Mouse (Mus musculus) bone marrow, adult 2 months (tissue): ENCODE measurements around the gene Fam131b. TPM values are rescaled to one million over a fixed set of nuclear protein-coding genes. Genes with fewer than 3 reads are reported as not detected.

Experiments used
- H3K27ac ChIP-seq: fragments of 200-500 bp; 2 replicates; pipeline ENCODE4 v1.5.1; 2012; ENCODE audit warnings: low read depth, mild to moderate bottlenecking, control low read depth, inconsistent platforms, low read length; ENCODE audit not compliant: control insufficient read depth, poor library complexity, insufficient read depth
- H3K4me1 ChIP-seq: fragments of 200-500 bp; 2 replicates; pipeline ENCODE4 v1.6.1; 2011; ENCODE audit warnings: low read length; ENCODE audit not compliant: control insufficient read depth, insufficient read depth
- H3K4me3 ChIP-seq: fragments of 200-500 bp; replicated peaks from 2 replicates; pipeline ENCODE3; 2011; ENCODE audit warnings: mild to moderate bottlenecking, low read depth, low read length, control low read depth; ENCODE audit not compliant: control insufficient read depth
- CTCF ChIP-seq: fragments of 200-500 bp; IDR thresholded peaks from 2 replicates; pipeline ENCODE4 v1.5.1; 2011; ENCODE audit warnings: low read length, control low read depth; ENCODE audit not compliant: control insufficient read depth, insufficient read depth
- POLR2A ChIP-seq: fragments of 200-500 bp; IDR thresholded peaks from 2 replicates; pipeline ENCODE4 v1.6.1; 2011; ENCODE audit warnings: low read depth, mild to moderate bottlenecking, control low read depth, low read length, borderline replicate concordance; ENCODE audit not compliant: control insufficient read depth
- WGBS: fragments of 180-500 bp; shearing (Covaris S2); methylation state at CpG from one replicate; pipeline ENCODE4 v1.1.7; 2018; 5-methylcytosine and 5-hydroxymethylcytosine counted together
- polyA plus RNA-seq: library from polyadenylated mRNA; stranded (reverse); fragments of >200 nt; gene quantifications from 2 replicates; pipeline ENCODE4 v1.2.4, GENCODE M21; 2011; ENCODE audit warnings: low replicate concordance; ENCODE audit not compliant: missing spikeins, insufficient read depth, insufficient read length

Fam131b gene
- polyA plus RNA-seq, 1 experiment: 0.85 TPM

DNA sequence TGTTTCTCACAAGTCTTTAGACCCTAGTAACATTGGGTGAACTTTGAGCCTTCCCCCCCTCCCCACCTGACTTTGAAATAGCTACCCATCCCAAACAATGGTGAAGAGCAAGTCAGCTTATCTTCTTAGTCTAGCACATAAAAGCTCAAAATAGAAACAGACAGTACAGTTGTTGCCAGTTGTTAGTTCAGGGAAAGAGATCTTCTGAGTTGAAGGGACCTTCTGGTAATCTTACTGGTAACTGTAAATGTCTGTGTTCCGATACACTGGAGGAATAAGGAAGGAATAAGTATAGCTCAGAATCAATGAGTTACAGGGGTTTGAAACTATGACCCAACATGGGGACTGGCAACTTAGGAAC, 28.0 kb upstream of the Fam131b start:
- H3K27ac ChIP-seq: peak overlapping the region; percentile 93
- peaks cover 1% of the 10 kb centered on the region; the same call in 1 of the 2 replicates for H3K4me1 ChIP-seq
- TF ChIP-seq POLR2A: no peak
- no peak for TF ChIP-seq CTCF
- WGBS: 37% methylated on average over 1 of the region's 1 CpGs
- H3K4me3 ChIP-seq: peak overlapping the region; percentile 88

DNA sequence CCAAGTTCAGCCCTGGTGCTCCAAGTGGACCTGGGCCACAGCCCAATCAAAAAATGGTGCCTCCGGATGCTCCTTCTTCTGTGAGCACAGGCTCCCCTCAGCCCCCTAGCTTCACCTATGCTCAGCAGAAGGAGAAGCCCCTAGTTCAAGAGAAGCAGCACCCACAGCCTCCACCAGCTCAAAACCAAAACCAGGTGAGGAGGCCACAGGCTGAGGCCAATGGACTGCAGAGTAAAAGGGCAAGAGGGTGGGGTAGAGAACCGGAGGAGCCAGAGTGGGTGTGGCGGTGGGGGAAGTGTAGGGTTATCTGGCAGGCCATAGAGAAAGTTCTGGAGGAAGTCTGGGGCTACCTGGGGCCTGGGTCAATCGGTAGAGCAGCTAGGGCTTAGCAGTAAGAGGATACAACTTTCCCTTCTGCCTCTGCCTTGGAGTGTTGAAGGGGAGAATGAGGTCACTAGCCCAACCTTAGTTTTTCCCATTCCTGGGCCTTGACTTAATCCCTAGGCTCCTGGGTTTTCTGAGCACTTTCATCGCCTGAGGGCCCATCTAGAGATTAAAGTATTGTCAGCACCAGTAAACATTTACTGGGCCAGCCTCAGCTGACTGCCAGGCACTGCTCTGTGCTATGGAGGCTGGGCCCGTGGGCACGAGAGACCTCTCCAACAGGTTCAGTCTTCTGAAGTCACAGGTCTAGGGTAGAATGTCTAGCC, 27.5 kb upstream of the Fam131b start:
- Histone ChIP-seq H3K27ac (peak overlapping the region; percentile 93), H3K4me3 (peak overlapping the region; percentile 88), H3K4me1 (peaks cover 1% of the 10 kb centered on the region; the same call in 1 of the 2 replicates)
- no peak for TF ChIP-seq POLR2A
- no peak for TF ChIP-seq CTCF
- 23% methylated on average over 7 of the region's 7 CpGs for WGBS

- 19% methylated on average over 13 of the region's 13 CpGs for WGBS
- Histone ChIP-seq H3K4me1 (peaks cover 1% of the 10 kb centered on the region; the same call in 1 of the 2 replicates), H3K27ac (peak overlapping the region; percentile 93), H3K4me3 (peak overlapping the region; percentile 88)
- TF ChIP-seq CTCF (no peak), POLR2A (0 out of 2 replicates have a peak, but pooled peaks have one; percentile 18)
These were observed 26.7 kb upstream of the Fam131b start for GRCm38 (mm10) chr6:42350968-42351775.

DNA sequence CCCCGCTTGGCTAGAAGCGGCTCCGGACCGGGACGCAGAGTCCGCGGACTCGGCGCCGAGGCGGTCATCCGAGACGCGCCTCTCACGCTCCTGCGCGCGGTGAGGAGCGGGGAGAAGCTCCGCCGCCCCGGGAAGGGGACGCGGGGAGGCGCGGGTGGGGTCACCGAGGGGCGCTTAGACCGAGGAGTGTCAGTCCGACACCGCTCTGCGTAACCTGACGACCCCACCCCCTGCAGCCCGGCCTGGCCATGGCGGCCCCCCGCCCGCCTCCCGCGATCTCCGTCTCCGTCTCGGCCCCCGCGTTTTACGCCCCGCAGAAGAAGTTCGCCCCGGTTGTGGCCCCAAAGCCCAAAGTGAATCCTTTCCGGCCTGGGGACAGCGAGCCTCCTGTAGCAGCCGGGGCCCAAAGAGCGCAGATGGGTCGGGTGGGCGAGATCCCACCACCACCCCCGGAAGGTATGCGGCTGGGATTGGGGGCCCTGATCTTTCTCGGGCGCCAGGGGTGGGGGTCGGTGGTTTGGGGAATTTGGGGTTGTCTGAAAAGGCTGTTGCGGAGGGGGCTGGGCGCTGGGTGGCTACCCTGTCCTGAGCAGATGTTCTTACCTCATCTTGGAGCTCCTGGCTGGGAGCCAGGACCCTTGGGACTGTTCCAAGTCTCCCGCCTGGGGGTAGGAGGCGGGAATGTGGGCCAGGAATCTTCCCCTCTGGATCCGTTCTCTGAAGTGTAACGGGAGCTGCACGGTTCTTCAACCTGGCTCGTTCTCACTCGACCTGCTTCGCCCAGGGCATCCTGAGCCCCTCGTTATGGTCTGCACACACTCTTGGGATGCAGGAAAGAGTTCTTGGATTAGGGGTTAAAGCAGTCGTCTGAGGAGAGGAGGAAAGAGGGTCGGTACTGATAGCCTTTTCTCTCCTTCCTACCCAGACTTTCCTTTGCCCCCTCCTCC, 25.9 kb upstream of the Fam131b start:
- peaks cover 1% of the 10 kb centered on the region; the same call in 1 of the 2 replicates for H3K4me1 ChIP-seq
- WGBS: 1% methylated on average over 57 of the region's 72 CpGs
- H3K4me3 ChIP-seq: peak overlapping the region; percentile 88
- peak; percentile 97 for TF ChIP-seq POLR2A
- no peak for TF ChIP-seq CTCF
- peak overlapping the region; percentile 93 for H3K27ac ChIP-seq

DNA sequence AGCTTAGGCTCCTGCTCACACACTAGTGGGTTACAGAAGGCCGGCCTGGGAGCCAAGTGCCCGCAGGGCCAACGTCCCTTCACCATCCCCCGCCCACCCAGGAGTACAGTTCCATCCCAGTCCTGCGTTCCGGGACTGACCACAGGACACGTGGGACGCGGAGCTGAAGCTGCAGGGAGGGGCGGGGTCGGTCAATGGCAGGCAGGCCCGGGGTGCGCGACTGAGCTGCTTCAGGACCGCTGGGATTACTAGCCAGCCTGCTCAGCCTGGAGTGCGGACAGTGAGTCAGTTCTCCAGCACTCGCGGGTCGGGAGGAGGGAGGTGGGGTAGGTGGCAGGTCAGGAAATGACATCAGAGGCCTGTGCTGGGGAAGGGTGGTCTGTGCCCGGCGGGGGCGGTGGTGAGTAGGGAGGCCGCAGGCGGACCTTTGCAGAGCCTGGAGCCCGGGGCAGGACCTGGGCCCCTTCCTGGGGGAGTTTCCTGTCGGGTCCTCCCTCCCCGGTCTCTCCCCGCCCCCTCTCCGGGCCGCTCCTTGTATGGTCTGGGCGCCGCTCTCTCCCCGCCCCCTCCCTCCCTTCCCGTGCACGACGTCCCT, 25.1 kb upstream of the Fam131b start, which contains the start of gene Zyx:
TSS of gene Zyx (plus strand) at position 205 of the 595 bp plus-strand sequence.
- peaks cover 1% of the 10 kb centered on the region; the same call in 1 of the 2 replicates for H3K4me1 ChIP-seq
- WGBS: 1% methylated on average over 31 of the region's 36 CpGs

DNA sequence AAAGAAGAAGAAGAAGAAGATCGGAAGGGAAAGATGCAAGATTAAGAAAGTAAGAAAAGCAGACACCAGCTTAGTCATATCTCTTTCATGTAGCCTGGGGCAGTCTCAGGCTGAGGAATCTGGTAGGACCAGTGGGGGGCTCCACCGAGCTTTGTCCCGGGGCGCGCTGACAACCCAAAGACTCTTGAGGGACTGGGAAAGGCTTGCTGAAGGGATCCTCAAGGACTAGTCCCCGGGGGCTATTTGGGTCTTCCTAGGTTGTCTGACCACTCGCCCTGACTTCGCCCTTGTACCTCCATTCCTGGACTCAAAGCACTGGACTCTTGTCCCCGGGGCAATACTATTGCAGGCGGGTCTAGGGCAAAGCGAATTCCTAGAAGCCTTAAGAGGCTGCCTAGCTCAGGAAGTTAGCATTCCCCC, 24.6 kb upstream of the Fam131b start:
- WGBS: under 1% methylated on average over 11 of the region's 11 CpGs
- Histone ChIP-seq H3K4me1 (no peaks in the 10 kb centered on the region; the same call in 1 of the 2 replicates), H3K4me3 (peak overlapping the region; percentile 87), H3K27ac (peak overlapping the region; percentile 95)
- TF ChIP-seq CTCF (peak; percentile 58), POLR2A (no peak)

More for the DNA sequence above, 25.1 kb upstream of the Fam131b start, which contains the start of gene Zyx:
- TF ChIP-seq CTCF: peak; percentile 38; the same call in 1 of the 2 replicates
- TF ChIP-seq POLR2A: peak; percentile 72; the same call in 1 of the 2 replicates
- Histone ChIP-seq H3K27ac (peak within 1 kb of the TSS; percentile 95), H3K4me3 (peak within 1 kb of the TSS; percentile 88)

DNA sequence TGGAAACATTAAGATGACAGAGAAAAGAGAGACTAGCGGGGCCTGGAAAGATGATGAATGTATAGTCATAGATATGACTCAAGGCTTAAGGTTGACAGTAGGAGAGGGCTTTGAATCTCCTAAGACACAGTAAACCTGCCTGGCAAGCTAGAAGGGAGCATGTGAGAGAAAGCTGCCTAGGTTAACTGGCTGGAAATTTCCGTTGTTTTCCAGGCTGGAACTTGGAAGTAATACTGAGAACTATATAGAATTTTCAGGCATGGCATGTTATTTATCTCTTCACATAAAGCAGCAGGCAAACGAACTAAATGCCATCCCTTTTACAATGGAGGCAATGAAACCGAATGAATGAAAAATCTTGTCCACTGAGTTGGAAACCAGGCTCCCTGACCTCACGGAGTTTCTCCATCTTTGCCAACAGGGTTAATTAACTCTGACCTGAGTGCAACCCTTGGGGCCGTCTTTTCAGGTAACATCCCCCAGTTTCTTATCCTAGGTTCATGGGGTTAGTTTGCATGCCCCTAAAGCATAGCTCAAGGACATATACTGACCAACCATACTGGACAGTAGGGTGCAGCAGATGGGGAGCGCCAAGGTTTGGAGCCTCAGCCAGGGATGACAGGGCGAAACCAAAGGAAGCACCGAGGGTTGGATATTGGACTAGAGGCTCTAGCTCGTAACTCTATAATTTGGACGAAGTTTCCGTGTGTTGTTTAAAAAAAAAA, 24.0 kb upstream of the Fam131b start:
- Histone ChIP-seq H3K4me1 (no peaks in the 10 kb centered on the region; the same call in 1 of the 2 replicates), H3K4me3 (no peak overlapping the region), H3K27ac (no peak overlapping the region)
- TF ChIP-seq POLR2A (no peak), CTCF (no peak)
- 44% methylated on average over 12 of the region's 12 CpGs for WGBS

DNA sequence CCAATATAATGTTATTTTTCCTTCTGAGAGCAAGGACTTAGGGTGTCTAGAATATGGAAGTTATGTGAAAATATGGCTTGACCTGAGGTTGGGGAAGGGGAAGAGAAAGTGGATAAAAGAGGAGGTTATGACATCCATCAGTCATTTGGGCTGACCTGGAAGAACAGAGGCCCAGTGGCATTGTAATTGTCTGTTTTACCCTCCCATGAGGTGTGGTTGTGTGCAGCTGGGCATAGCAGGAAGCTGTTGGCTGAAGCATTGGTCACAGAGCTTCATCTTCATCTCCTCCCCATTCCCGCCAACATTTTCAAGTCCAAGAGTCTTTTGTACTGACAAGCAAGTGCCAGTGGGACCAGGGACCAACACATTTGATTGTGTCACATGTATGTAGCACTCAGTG, 19.8 kb upstream of the Fam131b start:
- H3K4me3 ChIP-seq: no peak overlapping the region
- H3K4me1 ChIP-seq: no peaks in the 10 kb centered on the region; the same call in 1 of the 2 replicates
- 32% methylated on average over 1 of the region's 1 CpGs for WGBS
- H3K27ac ChIP-seq: peak overlapping the region; percentile 36
- no peak for TF ChIP-seq POLR2A
- TF ChIP-seq CTCF: no peak
